Mouse (Mus musculus): ENCODE measurements at regions not wholly inside any gene's neighbourhood (a gene's known extent, or its start where the extent isn't known, plus 50 kb on each side); places are given as distances from the start of the nearest gene placed in this dataset.

- DNase-seq (ENCODE audit: low read depth in 2 of 2, low spot score in 2 of 2) = no peak
These were observed 221.5 kb downstream of the 4933412E24Rik start for GRCm38 (mm10) chr15:59794871-59795270.

- no peak for DNase-seq (ENCODE audit: low read depth in 2 of 2, low spot score in 2 of 2)
These were observed 229.5 kb downstream of the 4933412E24Rik start for GRCm38 (mm10) chr15:59786706-59787425.

- no peak for DNase-seq (ENCODE audit: low read depth in 2 of 2, low spot score in 2 of 2)
These were observed 230.4 kb downstream of the 4933412E24Rik start for GRCm38 (mm10) chr15:59785981-59786380.

DNA sequence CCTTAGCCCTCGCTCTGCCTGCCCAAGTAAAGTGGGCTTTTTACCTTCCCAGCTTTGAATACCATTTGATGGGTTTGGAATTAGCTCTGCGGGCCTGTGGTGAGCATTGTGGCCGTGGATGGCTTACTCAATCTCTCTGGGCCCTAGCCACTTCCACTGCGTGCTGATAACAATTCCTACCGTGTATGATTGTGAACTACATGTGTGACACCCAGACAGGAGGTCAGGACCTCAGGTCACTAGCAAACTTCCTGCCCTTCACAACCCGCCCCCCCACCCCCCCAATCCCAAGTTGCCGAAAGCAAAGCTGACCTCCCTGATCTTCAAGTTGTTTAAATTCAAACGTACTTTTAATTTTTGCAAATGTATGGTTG is 231.9 kb downstream of the 4933412E24Rik start:
- no peak for DNase-seq (ENCODE audit: low read depth in 2 of 2, low spot score in 2 of 2)

- no peak for DNase-seq (ENCODE audit: low read depth in 2 of 2, low spot score in 2 of 2)
These were observed 232.4 kb downstream of the 4933412E24Rik start for GRCm38 (mm10) chr15:59783782-59784555.

- DNase-seq (ENCODE audit: low read depth in 2 of 2, low spot score in 2 of 2) = no peak
These were observed 233.0 kb downstream of the 4933412E24Rik start for GRCm38 (mm10) chr15:59783393-59783781.

DNA sequence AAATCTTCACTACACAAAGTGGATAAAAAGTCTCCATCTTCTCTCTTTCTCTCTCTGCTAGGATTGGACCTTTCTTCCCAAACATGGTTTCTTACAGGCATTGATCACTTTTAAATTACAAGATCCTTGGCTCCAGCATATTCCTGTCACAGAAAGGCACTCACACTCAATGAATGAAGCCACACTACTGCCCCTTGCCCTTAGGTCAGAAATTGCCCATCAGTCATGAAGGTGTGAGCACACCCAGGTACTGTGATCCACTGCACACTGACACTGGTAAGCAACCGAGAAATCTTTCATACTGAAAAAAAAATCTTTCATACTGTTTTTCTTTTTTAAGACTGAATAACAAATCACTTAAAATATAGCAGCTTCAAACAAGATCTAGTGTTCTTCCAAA is 235.9 kb downstream of the 4933412E24Rik start:
- no peak for DNase-seq (ENCODE audit: low read depth in 2 of 2, low spot score in 2 of 2)

GRCm38 (mm10) chr15:59777307-59777871 is 239.0 kb downstream of the 4933412E24Rik start:
- no peak for DNase-seq (ENCODE audit: low read depth in 2 of 2, low spot score in 2 of 2)

- no peak for DNase-seq (ENCODE audit: low read depth in 2 of 2, low spot score in 2 of 2)
These were observed 240.6 kb downstream of the 4933412E24Rik start for GRCm38 (mm10) chr15:59775781-59776180.

DNA sequence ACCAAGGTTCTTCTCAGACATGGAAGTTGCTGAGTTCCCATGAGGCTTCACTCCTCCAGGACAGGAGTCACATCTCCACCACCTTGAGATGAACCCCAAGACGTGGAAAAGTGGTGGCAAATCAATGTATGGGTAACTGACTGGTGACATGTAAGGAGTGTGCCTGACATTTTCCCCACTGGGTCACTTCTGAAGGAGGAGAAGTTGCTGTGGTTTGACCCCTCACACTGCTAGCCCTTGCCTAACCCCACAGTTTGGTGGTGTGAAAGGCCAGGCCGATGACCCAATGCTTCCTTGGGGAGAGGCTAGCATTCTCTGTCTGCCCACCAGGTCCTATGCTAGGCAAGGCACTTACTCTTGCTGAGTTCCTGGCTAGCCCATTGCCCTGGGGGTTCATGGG is 242.4 kb downstream of the 4933412E24Rik start:
- no peak for DNase-seq (ENCODE audit: low read depth in 2 of 2, low spot score in 2 of 2)

DNA sequence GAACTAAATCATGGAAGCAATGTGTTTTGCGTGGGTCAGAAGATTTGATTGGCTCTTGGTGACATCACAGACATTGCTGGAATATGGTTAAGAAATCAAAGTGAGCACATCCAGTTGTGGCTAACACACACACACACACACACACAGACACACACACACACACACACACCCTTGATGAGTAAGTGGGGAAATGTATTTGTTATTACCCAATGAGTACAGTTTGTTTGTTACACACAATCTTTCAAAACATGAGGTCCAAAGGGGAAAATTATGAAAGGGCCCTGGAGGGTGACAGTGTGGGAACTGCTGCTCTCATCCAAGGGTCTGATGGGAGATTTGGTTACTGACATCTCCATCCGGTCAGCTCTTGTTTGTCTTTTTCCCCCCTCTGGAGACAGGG is 243.8 kb downstream of the 4933412E24Rik start:
- DNase-seq (ENCODE audit: low read depth in 2 of 2, low spot score in 2 of 2) = no peak

- no peak for DNase-seq (ENCODE audit: low read depth in 2 of 2, low spot score in 2 of 2)
These were observed 254.4 kb downstream of the 4933412E24Rik start for GRCm38 (mm10) chr15:59762061-59762460.

DNA sequence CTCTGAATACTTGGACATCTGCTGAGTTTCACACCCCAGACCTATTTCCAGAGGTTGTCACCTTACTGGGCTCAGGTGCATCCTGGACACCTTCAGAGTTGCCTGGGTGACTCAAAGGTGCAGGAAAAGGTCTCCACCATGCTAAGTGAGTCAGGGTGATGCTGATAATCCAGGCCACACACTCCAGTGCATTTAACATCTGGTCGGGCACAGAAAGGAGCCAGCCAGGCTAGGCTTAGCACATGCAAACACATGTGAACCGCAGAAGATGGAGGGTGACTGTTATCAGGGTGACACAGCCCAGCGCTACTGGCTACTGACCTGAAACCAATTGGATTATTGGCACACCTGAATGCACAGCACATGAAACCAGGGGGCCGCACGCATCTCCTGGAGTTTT is 255.9 kb downstream of the 4933412E24Rik start:
- no peak for DNase-seq (ENCODE audit: low read depth in 2 of 2, low spot score in 2 of 2)

DNA sequence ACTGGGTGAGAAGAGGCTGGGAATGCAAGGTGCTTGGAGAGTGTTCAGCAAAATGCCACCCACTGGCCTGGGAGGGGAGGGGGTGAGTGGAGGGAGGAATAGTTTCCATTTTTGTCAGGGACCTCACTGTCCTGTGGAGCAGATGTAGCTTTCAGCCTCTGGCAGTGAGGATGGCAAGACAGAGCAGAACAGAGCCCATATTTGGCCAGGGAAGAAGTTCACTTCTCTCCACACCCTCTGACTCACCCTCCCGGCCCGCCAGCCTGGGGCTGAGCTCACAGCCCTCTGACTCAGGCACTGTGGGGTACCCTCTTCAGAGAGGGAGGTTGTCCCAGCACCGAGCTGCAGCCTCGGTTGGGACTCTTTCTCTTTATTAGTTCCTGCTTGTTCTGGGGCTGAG is 256.8 kb downstream of the 4933412E24Rik start:
- DNase-seq (ENCODE audit: low read depth in 2 of 2, low spot score in 2 of 2) = no peak

- DNase-seq (ENCODE audit: low read depth in 2 of 2, low spot score in 2 of 2) = no peak
These were observed 257.4 kb downstream of the 4933412E24Rik start for GRCm38 (mm10) chr15:59758971-59759370.

DNA sequence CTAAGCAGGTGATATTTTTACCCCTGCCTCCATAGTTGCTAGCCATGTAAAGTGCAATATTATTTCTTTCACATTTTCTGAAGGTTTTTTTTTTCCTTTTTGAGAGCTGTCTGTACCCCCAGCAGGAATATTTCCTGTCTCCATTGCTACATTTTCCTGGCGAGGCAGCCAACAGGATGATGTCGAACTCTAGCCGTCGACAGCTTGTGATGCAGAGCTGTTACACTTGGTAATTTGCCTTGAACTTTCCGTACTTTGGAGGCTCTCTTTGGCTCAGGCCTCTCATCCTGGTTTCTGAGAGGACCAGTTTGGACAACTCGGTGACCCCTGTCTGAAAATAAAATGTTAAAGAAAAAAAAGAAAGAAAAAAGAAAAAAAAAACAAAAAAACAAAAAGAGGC is 260.3 kb downstream of the 4933412E24Rik start:
- no peak for DNase-seq (ENCODE audit: low read depth in 2 of 2, low spot score in 2 of 2)

- DNase-seq (ENCODE audit: low read depth in 2 of 2, low spot score in 2 of 2) = no peak
These were observed 261.5 kb downstream of the 4933412E24Rik start for GRCm38 (mm10) chr15:59754906-59755305.

- DNase-seq (ENCODE audit: low read depth in 2 of 2, low spot score in 2 of 2) = no peak
These were observed 264.1 kb downstream of the 4933412E24Rik start for GRCm38 (mm10) chr15:59752277-59752676.

DNA sequence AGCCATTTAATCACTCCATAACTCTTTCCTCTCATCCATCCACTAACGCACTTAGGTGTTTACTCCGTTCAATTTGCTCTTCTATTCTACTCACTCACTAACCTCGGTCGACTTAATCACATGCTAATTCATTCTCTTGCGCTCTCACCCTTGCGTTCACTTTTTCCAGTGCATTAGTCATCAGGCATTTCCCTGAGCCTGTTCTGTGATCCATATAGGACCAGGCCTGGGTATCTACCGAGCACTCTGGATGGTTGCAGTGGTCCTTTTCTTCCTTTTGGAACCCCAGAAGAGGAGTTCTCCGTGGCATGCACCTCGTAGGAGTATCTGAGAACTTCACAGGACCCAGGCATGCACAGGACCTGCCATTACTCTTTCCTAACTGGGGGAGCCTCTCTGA is 270.1 kb downstream of the 4933412E24Rik start:
- DNase-seq (ENCODE audit: low read depth in 2 of 2, low spot score in 2 of 2) = no peak

- no peak for DNase-seq (ENCODE audit: low read depth in 2 of 2, low spot score in 2 of 2)
These were observed 271.9 kb downstream of the 4933412E24Rik start for GRCm38 (mm10) chr15:59744411-59744931.

- no peak for DNase-seq (ENCODE audit: low read depth in 2 of 2, low spot score in 2 of 2)
These were observed 277.2 kb downstream of the 4933412E24Rik start for GRCm38 (mm10) chr15:59739197-59739596.

DNA sequence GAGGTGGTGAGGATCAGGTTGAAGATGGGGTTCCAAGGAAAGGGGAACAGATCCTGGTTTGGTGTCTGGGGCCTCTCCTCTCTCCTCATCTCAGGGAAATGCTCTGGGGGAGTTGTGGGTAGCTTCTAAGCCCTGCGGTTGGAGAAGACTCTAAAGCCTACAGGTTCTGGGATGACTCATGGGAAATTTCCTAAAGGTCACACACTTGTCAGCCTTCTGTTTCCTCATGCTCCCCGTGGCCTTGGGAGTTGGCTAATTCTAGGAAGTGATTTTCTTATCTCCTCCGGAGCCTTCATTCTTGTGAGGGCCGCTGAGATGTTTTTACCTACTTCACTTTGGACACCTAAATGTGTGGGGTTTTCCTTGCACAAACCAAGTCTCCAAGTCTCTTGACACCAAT is 279.2 kb downstream of the 4933412E24Rik start:
- no peak for DNase-seq (ENCODE audit: low read depth in 2 of 2, low spot score in 2 of 2)
